Mouse (Mus musculus): ENCODE data around the gene 4921536K21Rik. TPM values are rescaled to one million over a fixed set of nuclear protein-coding genes. Genes with fewer than 3 reads are reported as not detected.

4921536K21Rik gene
- polyA plus RNA-seq, 1 experiment from 2014 or later, result 0.47 TPM

DNA sequence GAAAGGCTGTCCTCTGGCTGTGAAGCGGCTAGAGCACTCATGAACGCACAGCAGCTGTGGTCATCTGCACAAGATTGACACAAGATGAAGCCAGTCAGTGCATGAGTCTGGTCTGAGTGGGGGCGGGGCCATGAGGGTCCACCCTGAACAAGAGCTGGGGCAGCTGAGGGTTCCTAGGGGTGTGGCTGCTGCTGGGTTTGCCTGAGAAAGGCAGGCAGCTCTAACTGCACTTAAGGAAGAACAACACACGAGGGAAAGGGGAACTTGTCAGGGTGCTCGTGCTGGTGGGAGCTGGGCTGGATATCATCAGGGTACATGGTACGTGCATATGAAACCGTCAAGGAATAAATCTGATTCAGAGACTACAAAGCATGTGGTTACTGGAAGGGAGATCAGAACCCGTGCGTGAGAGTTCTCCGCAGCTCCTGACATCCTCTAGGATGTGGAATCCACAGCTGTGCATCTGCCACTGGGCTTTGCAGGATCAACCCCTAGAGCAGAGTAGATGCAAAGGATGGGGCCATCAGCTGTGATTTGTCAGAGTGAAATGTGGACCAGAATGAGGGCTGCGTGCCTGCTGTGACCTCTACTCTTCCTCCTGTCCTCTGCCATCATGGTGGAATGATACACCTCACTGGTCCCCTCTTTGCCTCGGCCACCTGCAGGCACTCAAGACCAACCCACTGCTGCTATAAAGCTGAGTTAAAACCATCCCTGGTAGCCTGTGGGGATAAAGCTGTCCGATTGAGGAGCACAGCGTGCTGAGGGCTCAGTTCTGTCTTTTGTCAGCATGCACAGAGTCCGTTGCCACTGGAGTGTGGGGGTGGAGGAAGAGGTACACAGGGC is 45.2 kb downstream of the 4921536K21Rik start:
- Histone ChIP-seq H3K4me1 (replicated peaks) (peaks cover 12% of the 10 kb centered on the region), H3K27ac (no peak overlapping the region), H3K4me3 (no peak overlapping the region), H3K4me2 (no peak overlapping the region), H3K36me3 (no peaks in the 10 kb centered on the region), H3K9ac (no peak overlapping the region), H3K27me3 (no peaks in the 10 kb centered on the region), H3K9me3 (no peaks in the 10 kb centered on the region)
- ATAC-seq (ENCODE audit: low FRiP score), result no peak
- 84% methylated on average over 15 of the region's 15 CpGs for WGBS

DNA sequence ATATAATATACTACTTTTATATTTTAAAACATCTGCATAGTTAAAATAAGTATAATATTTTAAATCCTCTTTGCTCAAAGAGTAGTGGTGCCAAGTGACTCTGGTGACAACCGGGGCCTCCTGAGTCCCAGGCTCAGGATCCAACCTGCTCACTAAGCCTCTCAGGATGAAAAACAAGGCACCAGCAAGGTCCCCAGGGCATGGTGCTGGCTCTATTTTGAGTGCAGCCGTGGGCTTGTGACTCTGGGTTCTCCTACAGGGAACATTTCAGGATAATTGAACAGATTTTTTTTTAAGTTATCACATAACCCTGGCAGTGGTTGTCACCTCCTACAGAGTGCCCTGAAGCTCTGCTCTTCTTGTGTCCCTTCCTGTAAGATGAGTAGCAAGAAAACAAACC is 48.5 kb downstream of the 4921536K21Rik start:
- Histone ChIP-seq H3K36me3 (no peaks in the 10 kb centered on the region), H3K4me3 (no peak overlapping the region), H3K4me1 (replicated peaks) (peaks cover 3% of the 10 kb centered on the region; the same call in 1 of the 2 replicates), H3K27ac (no peak overlapping the region), H3K27me3 (no peaks in the 10 kb centered on the region), H3K9me3 (no peaks in the 10 kb centered on the region), H3K4me2 (no peak overlapping the region), H3K9ac (no peak overlapping the region)
- no peak for ATAC-seq (ENCODE audit: low FRiP score)
- WGBS, result 58% methylated on average over 2 of the region's 2 CpGs

DNA sequence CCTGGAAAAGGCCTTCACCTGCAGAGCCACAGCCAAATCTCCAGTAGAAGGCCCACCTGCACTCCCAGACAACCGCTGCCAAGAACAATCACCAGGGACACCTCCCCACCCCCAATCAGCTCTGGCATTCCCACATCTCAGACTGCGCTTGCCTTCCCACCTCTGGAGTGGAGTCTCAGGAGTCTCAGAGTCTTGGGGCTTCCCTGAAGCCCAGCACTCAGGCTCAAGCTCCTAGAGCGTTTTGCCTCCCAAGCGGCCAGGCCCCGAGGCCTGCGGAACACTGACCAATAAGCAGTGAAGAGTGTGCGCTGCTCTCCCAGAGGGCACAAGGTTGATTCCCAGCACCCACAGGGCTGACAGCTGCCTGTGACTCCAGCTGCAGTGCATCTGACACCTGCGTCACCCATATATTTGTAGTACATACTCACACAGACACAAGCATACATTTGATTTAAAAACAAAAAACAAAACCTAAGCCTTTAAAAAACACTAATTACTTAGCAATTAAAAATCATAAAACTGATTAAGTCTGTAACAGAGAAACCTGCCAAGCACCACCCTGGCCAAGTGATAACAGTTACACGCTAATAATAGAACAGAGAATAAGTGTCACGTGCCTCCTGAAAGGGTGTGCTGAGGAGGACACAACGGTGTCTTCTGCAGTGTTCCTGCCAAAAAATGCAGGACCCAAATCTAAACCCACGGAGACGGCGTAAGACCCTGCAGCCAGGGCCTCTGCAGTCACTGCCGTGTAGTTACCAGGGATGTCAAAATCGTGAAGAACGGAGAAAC is 50.8 kb downstream of the 4921536K21Rik start:
- H3K36me3 ChIP-seq, result no peaks in the 10 kb centered on the region
- no peaks in the 10 kb centered on the region for H3K27me3 ChIP-seq
- no peaks in the 10 kb centered on the region for H3K9me3 ChIP-seq
- H3K9ac ChIP-seq, result no peak overlapping the region
- no peak overlapping the region for H3K27ac ChIP-seq
- peaks cover 3% of the 10 kb centered on the region; the same call in 1 of the 2 replicates for H3K4me1 ChIP-seq (replicated peaks)
- no peak overlapping the region for H3K4me2 ChIP-seq
- WGBS, result 83% methylated on average over 17 of the region's 17 CpGs
- H3K4me3 ChIP-seq, result no peak overlapping the region
- no peak for ATAC-seq (ENCODE audit: low FRiP score)

Other genes starting within 250 kb of the 4921536K21Rik start
- gene Morc2a, start 245.9 kb downstream of the 4921536K21Rik start, polyA plus RNA-seq (2015; fragmentation: Nextera tagmentation; extraction: Ambion mirVana), result 38.7 and 39.3 TPM in 2 replicates
- 14.5 and 17.4 TPM in 2 replicates for gene Osbp2, start 31.2 kb downstream of the 4921536K21Rik start, polyA plus RNA-seq (2015; fragmentation: Nextera tagmentation; extraction: Ambion mirVana)
- 33.8 and 35.2 TPM in 2 replicates for gene Dusp18, start 142 bp upstream of the 4921536K21Rik start, polyA plus RNA-seq (2015; fragmentation: Nextera tagmentation; extraction: Ambion mirVana)
- 11.1 and 11.4 TPM in 2 replicates for gene Slc35e4, start 19.6 kb upstream of the 4921536K21Rik start, polyA plus RNA-seq (2015; fragmentation: Nextera tagmentation; extraction: Ambion mirVana)
- 28.4 and 28.5 TPM in 2 replicates for gene Tcn2, start 37.1 kb upstream of the 4921536K21Rik start, polyA plus RNA-seq (2015; fragmentation: Nextera tagmentation; extraction: Ambion mirVana)
- gene Pes1, start 68.9 kb upstream of the 4921536K21Rik start, polyA plus RNA-seq (2015; fragmentation: Nextera tagmentation; extraction: Ambion mirVana), result 60.7 and 60.9 TPM in 2 replicates
- gene 4930556J24Rik, start 81.7 kb upstream of the 4921536K21Rik start, polyA plus RNA-seq (2015; fragmentation: Nextera tagmentation; extraction: Ambion mirVana), result not detected in 2 replicates
- 4.0 and 4.3 TPM in 2 replicates for gene Gal3st1, start 88.5 kb upstream of the 4921536K21Rik start, polyA plus RNA-seq (2015; fragmentation: Nextera tagmentation; extraction: Ambion mirVana)
- not detected in 2 replicates for gene Sec14l4, start 136.4 kb upstream of the 4921536K21Rik start, polyA plus RNA-seq (2015; fragmentation: Nextera tagmentation; extraction: Ambion mirVana)
- 0.08 and 0.35 TPM in 2 replicates for gene Sec14l3, start 169.7 kb upstream of the 4921536K21Rik start, polyA plus RNA-seq (2015; fragmentation: Nextera tagmentation; extraction: Ambion mirVana)
- gene Mtfp1, start 200.3 kb upstream of the 4921536K21Rik start, polyA plus RNA-seq (2015; fragmentation: Nextera tagmentation; extraction: Ambion mirVana), result 5.7 and 6.2 TPM in 2 replicates
- 2.3 and 3.4 TPM in 2 replicates for gene Sec14l2, start 228.3 kb upstream of the 4921536K21Rik start, polyA plus RNA-seq (2015; fragmentation: Nextera tagmentation; extraction: Ambion mirVana)
- 42.9 and 44.0 TPM in 2 replicates for gene Rnf215, start 240.1 kb upstream of the 4921536K21Rik start, polyA plus RNA-seq (2015; fragmentation: Nextera tagmentation; extraction: Ambion mirVana)